Mouse (Mus musculus) kidney, adult 2 months (tissue): ENCODE results near the gene 4931414P19Rik.

Experiments used
- CTCF ChIP-seq: fragments of 200-500 bp; conservative IDR thresholded peaks from 2 replicates; pipeline ENCODE4 v1.5.1; 2011; ENCODE audit warnings: low read depth, mild to moderate bottlenecking, control low read depth, low read length, moderate library complexity, mixed read lengths; ENCODE audit not compliant: insufficient read depth, insufficient read length
- POLR2A ChIP-seq: fragments of 200-500 bp; IDR thresholded peaks from one replicate; pipeline ENCODE4 v1.6.1; 2011; ENCODE audit warnings: low read depth, low read length, control low read depth

GRCm38 (mm10) chr14:54641305-54641969 lies 35.6 kb upstream of the 4931414P19Rik start, which contains the start of gene Cdh24:
- TF ChIP-seq CTCF (peak; percentile 74), POLR2A (no peak)
